Mouse (Mus musculus) MEL (cell line): Measurements from ENCODE around the gene Cul4a. TPM values are rescaled to one million over a fixed set of nuclear protein-coding genes. Genes with fewer than 3 reads are reported as not detected.

ENCODE experiments used
- DNase-seq: peaks from one replicate; pipeline ENCODE4 v3.0.0; 2011; ENCODE audit warnings: low read depth, low spot score
- H3K27ac ChIP-seq: 2 replicates; pipeline ENCODE4 v1.5.1; 2012; ENCODE audit warnings: low read depth, mild to moderate bottlenecking, control low read depth, low read length, moderate library complexity; ENCODE audit not compliant: control insufficient read depth
- H3K27me3 ChIP-seq, 2 experiments: fragments of 150-350 bp in 1 of 2; sonication (generic) in 1 of 2; 2 replicates each; pipeline ENCODE4 v1.6.1; 2012; ENCODE audit warnings: low read length in 2 of 2, mild to moderate bottlenecking in 2 of 2, improper control_type of control experiment in 1 of 2, moderate library complexity in 1 of 2; ENCODE audit not compliant: insufficient read depth in 2 of 2, control insufficient read depth in 1 of 2
- H3K36me3 ChIP-seq, 2 experiments: 2 replicates each; pipeline ENCODE4 v1.6.1; 2012 to 2014; ENCODE audit warnings: low read length in 2 of 2, improper control_type of control experiment in 1 of 2, inconsistent platforms in 1 of 2, mild to moderate bottlenecking in 1 of 2; ENCODE audit not compliant: insufficient read depth in 2 of 2, control insufficient read depth in 1 of 2
- H3K4me1 ChIP-seq, 2 experiments: fragments of 150-350 bp in 1 of 2; sonication (generic) in 1 of 2; 2 replicates each; pipeline ENCODE4 v1.6.1; 2012; ENCODE audit warnings: low read length in 2 of 2, improper control_type of control experiment in 1 of 2, mild to moderate bottlenecking in 1 of 2; ENCODE audit not compliant: insufficient read depth in 2 of 2, control insufficient read depth in 1 of 2
- H3K4me3 ChIP-seq, 2 experiments: fragments of 150-350 bp in 1 of 2; sonication (generic) in 1 of 2; 2 replicates each; pipeline ENCODE4 v1.5.1; 2012; ENCODE audit warnings: low read depth in 2 of 2, low read length in 2 of 2, mild to moderate bottlenecking in 2 of 2, moderate library complexity in 2 of 2, control low read depth in 1 of 2, improper control_type of control experiment in 1 of 2; ENCODE audit not compliant: control insufficient read depth in 1 of 2, insufficient read depth in 1 of 2
- H3K79me2 ChIP-seq: 2 replicates; pipeline ENCODE4 v1.6.1; 2012; ENCODE audit warnings: mild to moderate bottlenecking, low read length, moderate library complexity; ENCODE audit not compliant: control insufficient read depth, poor library complexity, insufficient read depth
- H3K9ac ChIP-seq: 2 replicates; pipeline ENCODE4 v1.6.1; 2012; ENCODE audit warnings: low read depth, mild to moderate bottlenecking, control low read depth, low read length, moderate library complexity; ENCODE audit not compliant: control insufficient read depth, poor library complexity, severe bottlenecking
- H3K9me3 ChIP-seq: fragments of 150-350 bp; sonication (generic); replicated peaks from 2 replicates; pipeline ENCODE4 v1.6.1; 2012; ENCODE audit warnings: mild to moderate bottlenecking, low read length, improper control_type of control experiment, moderate library complexity; ENCODE audit not compliant: insufficient read depth
- BHLHE40 ChIP-seq: IDR thresholded peaks from 2 replicates; pipeline ENCODE4 v1.6.1; 2012; ENCODE audit warnings: low read depth, mild to moderate bottlenecking, inconsistent platforms, low read length, improper control_type of control experiment, borderline replicate concordance
- CHD1 ChIP-seq: IDR thresholded peaks from 2 replicates; pipeline ENCODE4 v1.6.1; 2012; ENCODE audit warnings: low read depth, mild to moderate bottlenecking, inconsistent platforms, low read length, improper control_type of control experiment
- CHD2 ChIP-seq: IDR thresholded peaks from 2 replicates; pipeline ENCODE4 v1.6.1; 2011; ENCODE audit warnings: low read length, improper control_type of control experiment
- ELF1 ChIP-seq: IDR thresholded peaks from 2 replicates; pipeline ENCODE4 v1.6.1; 2014; ENCODE audit warnings: low read depth, mild to moderate bottlenecking, inconsistent platforms, low read length, improper control_type of control experiment, moderate library complexity
- EP300 ChIP-seq, 2 experiments: IDR thresholded peaks; 2 replicates each; pipeline ENCODE4 v1.6.1; 2011; ENCODE audit warnings: improper control_type of control experiment in 2 of 2, low read length in 2 of 2, low read depth in 1 of 2, mild to moderate bottlenecking in 1 of 2
- ETS1 ChIP-seq: IDR thresholded peaks from 2 replicates; pipeline ENCODE4 v1.6.1; 2012; ENCODE audit warnings: low read depth, mild to moderate bottlenecking, inconsistent platforms, low read length, improper control_type of control experiment, moderate library complexity
- GABPA ChIP-seq: IDR thresholded peaks from 2 replicates; pipeline ENCODE4 v1.6.1; 2012; ENCODE audit warnings: low read depth, mild to moderate bottlenecking, inconsistent platforms, low read length, improper control_type of control experiment, moderate library complexity
- GATA1 ChIP-seq: IDR thresholded peaks from 2 replicates; pipeline ENCODE4 v1.6.1; 2011; ENCODE audit warnings: low read depth, low read length, improper control_type of control experiment
- MAFK ChIP-seq: IDR thresholded peaks from 2 replicates; pipeline ENCODE4 v1.6.1; 2011; ENCODE audit warnings: low read depth, mild to moderate bottlenecking, low read length, improper control_type of control experiment, borderline replicate concordance
- MAX ChIP-seq: IDR thresholded peaks from 2 replicates; pipeline ENCODE4 v1.6.1; 2011; ENCODE audit warnings: low read length, improper control_type of control experiment
- POLR2AphosphoS2 ChIP-seq: IDR thresholded peaks from 2 replicates; pipeline ENCODE4 v1.6.1; 2011; ENCODE audit warnings: low read length, improper control_type of control experiment
- POLR2AphosphoS5 ChIP-seq: IDR thresholded peaks from 2 replicates; pipeline ENCODE4 v1.6.1; 2012; ENCODE audit warnings: low read depth, borderline replicate concordance, mild to moderate bottlenecking, inconsistent platforms, low read length, moderate library complexity, mixed read lengths
- TBP ChIP-seq: IDR thresholded peaks from 2 replicates; pipeline ENCODE4 v1.8.0; 2011; ENCODE audit warnings: low read depth, low read length, improper control_type of control experiment
- USF1 ChIP-seq: IDR thresholded peaks from 2 replicates; pipeline ENCODE4 v1.6.1; 2014; ENCODE audit warnings: low read depth, mild to moderate bottlenecking, inconsistent platforms, low read length, improper control_type of control experiment, moderate library complexity
- ZKSCAN1 ChIP-seq: IDR thresholded peaks from 2 replicates; pipeline ENCODE4 v1.6.1; 2012; ENCODE audit warnings: low read depth, mild to moderate bottlenecking, inconsistent platforms, low read length, improper control_type of control experiment, moderate library complexity
- polyA plus RNA-seq, 2 experiments: library from polyadenylated mRNA; stranded (reverse) in 1 of 2; unstranded in 1 of 2; fragments of >175 nt in 1 of 2; fragments of >200 nt in 1 of 2; gene quantifications; 2 replicates each; pipeline versions ENCODE4 v1.2.1 to v1.2.4; 2012; ENCODE audit warnings: low replicate concordance in 2 of 2, low read depth in 1 of 2; ENCODE audit not compliant: insufficient read length in 2 of 2, insufficient read depth in 1 of 2, missing spikeins in 1 of 2
- total RNA-seq: library from RNA; depleted of rRNA; stranded (reverse); fragments of 300-350 nt; gene quantifications from 2 replicates; pipeline ENCODE4 v1.2.3, GENCODE M21; 2012

Gene Cul4a
- total and polyA plus RNA-seq, 3 experiments, result 56.2 to 131 (median 81.4) TPM

- H3K9ac ChIP-seq, result no peak within 1 kb of the TSS
- TF ChIP-seq CHD2 (no peak), TBP (no peak), GABPA (no peak), POLR2AphosphoS5 (no peak), ETS1 (no peak), USF1 (no peak), POLR2AphosphoS2 (no peak), ELF1 (no peak), MAFK (no peak), EP300 (IDR thresholded peaks at IDR 0.05; ENCODE audit: low read depth in 1 of 2, low read length in 2 of 2) (no peak)
- DNase-seq, result no peak
- H3K79me2 ChIP-seq, result no peaks in the 10 kb centered on the region
- H3K9me3 ChIP-seq, result no peaks in the 10 kb centered on the region
- peaks cover 0 to 2% of the 10 kb centered on the region in 2 experiments; a peak in 2 of 4 replicates for H3K27me3 ChIP-seq
- no peaks in the 10 kb centered on the region for H3K4me1 ChIP-seq
- no peaks in the 10 kb centered on the region for H3K36me3 ChIP-seq
- H3K4me3 ChIP-seq, result no peak within 1 kb of the TSS
- H3K27ac ChIP-seq, result no peak within 1 kb of the TSS
Observed at GRCm38 (mm10) chr8:13060441-13061150, 44.8 kb upstream of the Cul4a start, which contains the start of gene Proz. Gene Proz, plus strand, starts transcription at chr8:13060914.

GRCm38 (mm10) chr8:13063112-13063511 is 42.3 kb upstream of the Cul4a start:
- Histone ChIP-seq H3K4me1 (no peaks in the 10 kb centered on the region), H3K9ac (no peak overlapping the region), H3K36me3 (no peaks in the 10 kb centered on the region), H3K4me3 (no peak overlapping the region), H3K79me2 (no peaks in the 10 kb centered on the region), H3K27me3 (peaks cover 0 to 2% of the 10 kb centered on the region in 2 experiments; a peak in 1 of 4 replicates), H3K9me3 (no peaks in the 10 kb centered on the region), H3K27ac (no peak overlapping the region)
- no peak for DNase-seq
- no peak for TF ChIP-seq CHD1
- TF ChIP-seq ZKSCAN1, result no peak
- TF ChIP-seq USF1, result no peak
- TF ChIP-seq MAX, result no peak
- no peak for TF ChIP-seq BHLHE40
- no peak for TF ChIP-seq GATA1
